Mouse (Mus musculus): ENCODE measurements at regions not wholly inside any gene's neighbourhood (a gene's known extent, or its start where the extent isn't known, plus 50 kb on each side); places are given as distances from the start of the nearest gene placed in this dataset.

DNA sequence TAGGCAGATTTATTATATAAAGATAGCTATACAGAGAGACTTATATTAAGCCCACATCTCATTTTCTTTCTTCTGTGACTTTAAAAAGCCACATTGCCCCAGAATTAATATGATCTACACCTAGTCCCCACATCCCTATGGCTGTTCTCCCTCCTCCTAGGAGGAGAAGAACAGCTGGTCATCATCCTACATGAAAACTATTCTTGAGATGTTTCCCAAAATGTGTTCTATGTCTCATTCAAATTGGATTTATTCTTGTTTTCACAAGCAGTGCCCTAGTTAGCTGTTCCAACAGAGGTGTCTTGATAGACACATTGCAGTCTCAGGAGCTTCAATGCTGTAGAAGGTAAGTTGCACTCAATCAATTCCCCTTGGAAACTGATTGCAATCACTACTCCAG is 429.1 kb upstream of the Brinp1 start:
- H3K4me3 ChIP-seq (replicated peaks): no peak overlapping the region
- no peaks in the 10 kb centered on the region for H3K4me1 ChIP-seq
- ATAC-seq (replicated peaks; ENCODE audit: low FRiP score): no peak
- H3K4me2 ChIP-seq: no peak overlapping the region
- H3K9me3 ChIP-seq (replicated peaks): no peaks in the 10 kb centered on the region
- H3K36me3 ChIP-seq: no peaks in the 10 kb centered on the region
- no peaks in the 10 kb centered on the region for H3K27me3 ChIP-seq
- H3K9ac ChIP-seq: no peak overlapping the region
- no peak overlapping the region for H3K27ac ChIP-seq

DNA sequence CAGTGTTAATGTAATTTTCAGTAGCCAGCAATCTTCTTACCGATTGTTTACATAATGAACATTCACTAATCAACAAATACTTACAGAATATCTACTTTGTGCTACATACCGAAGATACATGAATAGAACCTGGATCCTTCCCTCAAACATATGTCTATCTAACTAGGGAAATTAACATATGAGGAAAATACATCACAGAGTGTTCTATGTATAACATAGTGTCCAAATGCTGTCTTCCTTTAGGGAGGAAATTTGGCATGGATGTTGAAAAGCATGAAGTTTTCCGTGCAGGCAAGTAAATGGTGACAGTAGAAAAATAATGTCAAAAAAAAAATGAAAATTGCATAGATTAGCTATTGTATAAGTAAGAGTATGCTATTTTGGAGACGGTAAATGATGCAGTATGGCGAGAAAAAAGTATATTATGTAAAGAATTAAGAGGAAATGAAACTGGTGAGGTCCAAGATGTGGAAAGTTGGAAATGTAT is 392.8 kb upstream of the Brinp1 start:
- H3K27ac ChIP-seq: no peak overlapping the region
- H3K4me1 ChIP-seq: no peaks in the 10 kb centered on the region
- H3K9ac ChIP-seq: no peak overlapping the region
- H3K9me3 ChIP-seq (replicated peaks): no peaks in the 10 kb centered on the region
- ATAC-seq (replicated peaks; ENCODE audit: low FRiP score): no peak
- no peaks in the 10 kb centered on the region for H3K36me3 ChIP-seq
- H3K4me3 ChIP-seq (replicated peaks): no peak overlapping the region
- H3K4me2 ChIP-seq: no peak overlapping the region
- H3K27me3 ChIP-seq: no peaks in the 10 kb centered on the region
- 88% methylated on average over 5 of the region's 5 CpGs for WGBS

DNA sequence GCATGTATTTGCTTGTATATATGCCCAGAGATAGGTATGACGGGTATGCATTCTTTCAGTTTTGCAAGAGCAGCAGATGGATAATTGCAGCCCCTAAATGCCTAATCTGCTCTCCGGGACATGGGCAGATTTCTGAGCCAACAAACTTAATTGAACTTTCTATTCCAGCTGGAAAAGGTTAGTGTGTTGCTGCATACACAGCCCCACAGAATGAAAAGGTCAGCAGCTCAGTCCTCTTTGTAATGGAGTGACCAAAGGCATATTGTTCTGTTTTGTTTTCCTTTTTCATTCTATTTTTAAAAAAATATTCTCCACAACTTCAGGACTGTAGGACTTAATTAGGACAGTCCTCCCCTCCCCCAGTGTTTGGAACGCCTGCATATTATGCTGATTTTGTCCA is 373.4 kb upstream of the Brinp1 start:
- Histone ChIP-seq H3K36me3 (no peaks in the 10 kb centered on the region), H3K4me3 (replicated peaks) (no peak overlapping the region), H3K4me2 (no peak overlapping the region), H3K27me3 (no peaks in the 10 kb centered on the region), H3K9ac (no peak overlapping the region), H3K27ac (no peak overlapping the region), H3K9me3 (replicated peaks) (no peaks in the 10 kb centered on the region), H3K4me1 (no peaks in the 10 kb centered on the region)
- WGBS: 64% methylated on average over 3 of the region's 3 CpGs
- ATAC-seq (replicated peaks; ENCODE audit: low FRiP score): no peak
